Mouse (Mus musculus): Measurements from ENCODE around the gene Pde12. TPM values are rescaled to one million over a fixed set of nuclear protein-coding genes. Genes with fewer than 3 reads are reported as not detected.

The Pde12 gene
- polyA plus RNA-seq, 1 experiment: 8.5 TPM

GRCm38 (mm10) chr14:26651901-26652300 is 17.8 kb downstream of the Pde12 start:
- Histone ChIP-seq H3K9me3 (replicated peaks; ENCODE audit: control insufficient read depth, insufficient read depth, low read length, poor library complexity, severe bottlenecking) (no peaks in the 10 kb centered on the region), H3K4me3 (ENCODE audit: low read depth, low read length) (no peak overlapping the region), H3K27me3 (ENCODE audit: control insufficient read depth, insufficient read depth, low read length, poor library complexity, severe bottlenecking) (no peaks in the 10 kb centered on the region), H3K36me3 (ENCODE audit: control insufficient read depth, insufficient read depth, low read length, poor library complexity, severe bottlenecking) (peaks cover 39% of the 10 kb centered on the region), H3K27ac (ENCODE audit: insufficient read depth, low read length) (no peak overlapping the region), H3K4me1 (ENCODE audit: control insufficient read depth, insufficient read depth, low read length) (no peaks in the 10 kb centered on the region), H3K9ac (ENCODE audit: low read depth, poor library complexity, severe bottlenecking) (no peak overlapping the region)
- TF ChIP-seq CTCF (IDR thresholded peaks at IDR 0.05; ENCODE audit: low read depth, low read length) (no peak), EP300 (IDR thresholded peaks at IDR 0.05; ENCODE audit: insufficient read depth, low read depth, low read length) (no peak), POLR2A (IDR thresholded peaks at IDR 0.05; ENCODE audit: insufficient read depth, low read length) (no peak)

- no peak overlapping the region for H3K4me3 ChIP-seq (ENCODE audit: low read depth, low read length)
- TF ChIP-seq POLR2A (IDR thresholded peaks at IDR 0.05; ENCODE audit: insufficient read depth, low read length): no peak
- no peak for TF ChIP-seq EP300 (IDR thresholded peaks at IDR 0.05; ENCODE audit: insufficient read depth, low read depth, low read length)
- no peak for TF ChIP-seq CTCF (IDR thresholded peaks at IDR 0.05; ENCODE audit: low read depth, low read length)
- no peak overlapping the region for H3K9ac ChIP-seq (ENCODE audit: low read depth, poor library complexity, severe bottlenecking)
- H3K4me1 ChIP-seq (ENCODE audit: control insufficient read depth, insufficient read depth, low read length): no peaks in the 10 kb centered on the region
- H3K27ac ChIP-seq (ENCODE audit: insufficient read depth, low read length): no peak overlapping the region
- H3K27me3 ChIP-seq (ENCODE audit: control insufficient read depth, insufficient read depth, low read length, poor library complexity, severe bottlenecking): no peaks in the 10 kb centered on the region
- peaks cover 14% of the 10 kb centered on the region for H3K36me3 ChIP-seq (ENCODE audit: control insufficient read depth, insufficient read depth, low read length, poor library complexity, severe bottlenecking)
- H3K9me3 ChIP-seq (replicated peaks; ENCODE audit: control insufficient read depth, insufficient read depth, low read length, poor library complexity, severe bottlenecking): no peaks in the 10 kb centered on the region
These were observed 21.9 kb downstream of the Pde12 start for GRCm38 (mm10) chr14:26647811-26648210.

- Histone ChIP-seq H3K9ac (ENCODE audit: low read depth, poor library complexity, severe bottlenecking) (no peak overlapping the region), H3K9me3 (replicated peaks; ENCODE audit: control insufficient read depth, insufficient read depth, low read length, poor library complexity, severe bottlenecking) (no peaks in the 10 kb centered on the region), H3K4me1 (ENCODE audit: control insufficient read depth, insufficient read depth, low read length) (no peaks in the 10 kb centered on the region), H3K36me3 (ENCODE audit: control insufficient read depth, insufficient read depth, low read length, poor library complexity, severe bottlenecking) (peaks cover 11% of the 10 kb centered on the region), H3K4me3 (ENCODE audit: low read depth, low read length) (no peak overlapping the region), H3K27ac (ENCODE audit: insufficient read depth, low read length) (no peak overlapping the region), H3K27me3 (ENCODE audit: control insufficient read depth, insufficient read depth, low read length, poor library complexity, severe bottlenecking) (no peaks in the 10 kb centered on the region)
- no peak for TF ChIP-seq CTCF (IDR thresholded peaks at IDR 0.05; ENCODE audit: low read depth, low read length)
- TF ChIP-seq EP300 (IDR thresholded peaks at IDR 0.05; ENCODE audit: insufficient read depth, low read depth, low read length): no peak
- no peak for TF ChIP-seq POLR2A (IDR thresholded peaks at IDR 0.05; ENCODE audit: insufficient read depth, low read length)
These were observed 23.6 kb downstream of the Pde12 start for GRCm38 (mm10) chr14:26645989-26646650.

GRCm38 (mm10) chr14:26643006-26643624 is 26.6 kb downstream of the Pde12 start:
- TF ChIP-seq POLR2A (IDR thresholded peaks at IDR 0.05; ENCODE audit: insufficient read depth, low read length) (no peak), EP300 (IDR thresholded peaks at IDR 0.05; ENCODE audit: insufficient read depth, low read depth, low read length) (no peak), CTCF (IDR thresholded peaks at IDR 0.05; ENCODE audit: low read depth, low read length) (no peak)
- no peak overlapping the region for H3K4me3 ChIP-seq (ENCODE audit: low read depth, low read length)
- no peaks in the 10 kb centered on the region for H3K9me3 ChIP-seq (replicated peaks; ENCODE audit: control insufficient read depth, insufficient read depth, low read length, poor library complexity, severe bottlenecking)
- H3K27me3 ChIP-seq (ENCODE audit: control insufficient read depth, insufficient read depth, low read length, poor library complexity, severe bottlenecking): no peaks in the 10 kb centered on the region
- no peaks in the 10 kb centered on the region for H3K4me1 ChIP-seq (ENCODE audit: control insufficient read depth, insufficient read depth, low read length)
- H3K9ac ChIP-seq (ENCODE audit: low read depth, poor library complexity, severe bottlenecking): no peak overlapping the region
- peaks cover 8% of the 10 kb centered on the region for H3K36me3 ChIP-seq (ENCODE audit: control insufficient read depth, insufficient read depth, low read length, poor library complexity, severe bottlenecking)
- H3K27ac ChIP-seq (ENCODE audit: insufficient read depth, low read length): no peak overlapping the region

GRCm38 (mm10) chr14:26639961-26640360 is 29.7 kb downstream of the Pde12 start:
- Histone ChIP-seq H3K4me3 (ENCODE audit: low read depth, low read length) (no peak overlapping the region), H3K4me1 (ENCODE audit: control insufficient read depth, insufficient read depth, low read length) (no peaks in the 10 kb centered on the region), H3K9ac (ENCODE audit: low read depth, poor library complexity, severe bottlenecking) (peak overlapping the region; percentile 82; the same call in 1 of the 2 replicates), H3K27me3 (ENCODE audit: control insufficient read depth, insufficient read depth, low read length, poor library complexity, severe bottlenecking) (no peaks in the 10 kb centered on the region), H3K9me3 (replicated peaks; ENCODE audit: control insufficient read depth, insufficient read depth, low read length, poor library complexity, severe bottlenecking) (no peaks in the 10 kb centered on the region), H3K27ac (ENCODE audit: insufficient read depth, low read length) (no peak overlapping the region), H3K36me3 (ENCODE audit: control insufficient read depth, insufficient read depth, low read length, poor library complexity, severe bottlenecking) (no peaks in the 10 kb centered on the region)
- TF ChIP-seq CTCF (IDR thresholded peaks at IDR 0.05; ENCODE audit: low read depth, low read length) (no peak), EP300 (IDR thresholded peaks at IDR 0.05; ENCODE audit: insufficient read depth, low read depth, low read length) (no peak), POLR2A (IDR thresholded peaks at IDR 0.05; ENCODE audit: insufficient read depth, low read length) (no peak)

- Histone ChIP-seq H3K36me3 (ENCODE audit: control insufficient read depth, insufficient read depth, low read length, poor library complexity, severe bottlenecking) (no peaks in the 10 kb centered on the region), H3K27ac (ENCODE audit: insufficient read depth, low read length) (no peak overlapping the region), H3K27me3 (ENCODE audit: control insufficient read depth, insufficient read depth, low read length, poor library complexity, severe bottlenecking) (no peaks in the 10 kb centered on the region), H3K9me3 (replicated peaks; ENCODE audit: control insufficient read depth, insufficient read depth, low read length, poor library complexity, severe bottlenecking) (no peaks in the 10 kb centered on the region), H3K9ac (ENCODE audit: low read depth, poor library complexity, severe bottlenecking) (peak overlapping the region; percentile 82), H3K4me3 (ENCODE audit: low read depth, low read length) (peak overlapping the region; percentile 68), H3K4me1 (ENCODE audit: control insufficient read depth, insufficient read depth, low read length) (no peaks in the 10 kb centered on the region)
- TF ChIP-seq POLR2A (IDR thresholded peaks at IDR 0.05; ENCODE audit: insufficient read depth, low read length) (no peak), EP300 (IDR thresholded peaks at IDR 0.05; ENCODE audit: insufficient read depth, low read depth, low read length) (no peak), CTCF (IDR thresholded peaks at IDR 0.05; ENCODE audit: low read depth, low read length) (no peak)
These were observed 30.4 kb downstream of the Pde12 start for GRCm38 (mm10) chr14:26639251-26639650.

Measured in ES-Bruce4 (cell line).